Mouse (Mus musculus): ENCODE measurements around the gene Gm14124.
"Not testable (repeated sequence)": the region's sequence is repeated elsewhere in the genome, so short reads cannot be mapped to it uniquely, and the experiment has no call there.

- TF ChIP-seq CTCF (IDR thresholded peaks at IDR 0.05; ENCODE audit: borderline replicate concordance, insufficient read depth, low read length); POLR2A (IDR thresholded peaks at IDR 0.05; ENCODE audit: low read depth, low read length): not testable (repeated sequence)
Observed at GRCm38 (mm10) chr2:150255491-150255890, 1.8 kb upstream of the Gm14124 start, which contains the start of gene Gm21994.
